Mouse (Mus musculus) limb, embryonic 14.5 days (tissue): Measurements from ENCODE around the gene Ucp2. TPM values are rescaled to one million over a fixed set of nuclear protein-coding genes. Genes with fewer than 3 reads are reported as not detected.

Experiments used
- ATAC-seq: fragments of 200-750 bp; cut with Nextera tagmentation; 2 replicates; pipeline ENCODE4 v1.8.0; 2017; ENCODE audit warnings: low read depth, moderate number of reproducible peaks, moderate TSS enrichment; ENCODE audit not compliant: low FRiP score
- DNase-seq: peaks from one replicate; pipeline ENCODE4 v3.0.0-alpha.2; 2015; ENCODE audit warnings: low spot score
- H3K27ac ChIP-seq: fragments of 300-500 bp; sonication (generic); replicated peaks from 2 replicates; pipeline ENCODE4 v1.5.1; 2014; ENCODE audit warnings: low read depth, mild to moderate bottlenecking, low read length, moderate library complexity, mixed read lengths
- H3K27me3 ChIP-seq: fragments of 300-500 bp; sonication (generic); 2 replicates; pipeline ENCODE4 v1.6.1; 2014; ENCODE audit warnings: low read length, mixed read lengths; ENCODE audit not compliant: control insufficient read depth, insufficient read depth
- H3K36me3 ChIP-seq: fragments of 300-500 bp; sonication (generic); 2 replicates; pipeline ENCODE4 v1.6.1; 2014; ENCODE audit warnings: mild to moderate bottlenecking, low read length, moderate library complexity, mixed read lengths; ENCODE audit not compliant: control insufficient read depth, insufficient read depth
- H3K4me1 ChIP-seq: fragments of 300-500 bp; sonication (generic); 2 replicates; pipeline ENCODE4 v1.6.1; 2014; ENCODE audit warnings: antibody characterized with exemption, low read length, mixed read lengths; ENCODE audit not compliant: control insufficient read depth, insufficient read depth
- H3K4me2 ChIP-seq: fragments of 300-500 bp; sonication (generic); replicated peaks from 2 replicates; pipeline ENCODE4 v1.6.1; 2014; ENCODE audit warnings: low read depth, mild to moderate bottlenecking, low read length, moderate library complexity; ENCODE audit not compliant: severe bottlenecking
- H3K4me3 ChIP-seq: fragments of 300-500 bp; sonication (generic); replicated peaks from 2 replicates; pipeline ENCODE4 v1.5.1; 2014; ENCODE audit warnings: low read length
- H3K9ac ChIP-seq: fragments of 300-500 bp; sonication (generic); 2 replicates; pipeline ENCODE4 v1.6.1; 2014; ENCODE audit warnings: mild to moderate bottlenecking, low read depth, low read length, moderate library complexity; ENCODE audit not compliant: severe bottlenecking
- H3K9me3 ChIP-seq: fragments of 300-500 bp; sonication (generic); 2 replicates; pipeline ENCODE4 v1.6.1; 2016; ENCODE audit warnings: low read length; ENCODE audit not compliant: control insufficient read depth
- POLR2A ChIP-seq: fragments of 200-500 bp; IDR thresholded peaks from 2 replicates; pipeline ENCODE4 v1.8.0; 2012; ENCODE audit warnings: inconsistent platforms, mild to moderate bottlenecking, moderate library complexity, borderline replicate concordance; ENCODE audit not compliant: insufficient read depth, insufficient read length; ENCODE audit errors: extremely low read depth
- WGBS: fragments of 180-500 bp; shearing (Covaris S2); extraction: QIAGEN DNeasy Blood & Tissue Kit; methylation state at CpG from one replicate; pipeline ENCODE4 v1.1.7; 2014; 5-methylcytosine and 5-hydroxymethylcytosine counted together
- polyA plus RNA-seq, 2 experiments: library from polyadenylated mRNA; depleted of rRNA in 1 of 2; stranded (reverse) in 1 of 2; unstranded in 1 of 2; fragments of >200 nt; fragmentation: Nextera tagmentation in 1 of 2; extraction: Ambion mirVana in 1 of 2; gene quantifications; 2 replicates each; pipeline versions ENCODE4 v1.2.1 to v1.2.3; 2012 to 2014

Gene Ucp2
- polyA plus RNA-seq, 2 experiments: 104 to 152 TPM

- Histone ChIP-seq H3K9ac (no peak overlapping the region), H3K9me3 (no peaks in the 10 kb centered on the region), H3K4me2 (no peak overlapping the region), H3K27ac (no peak overlapping the region), H3K36me3 (no peaks in the 10 kb centered on the region), H3K27me3 (no peaks in the 10 kb centered on the region), H3K4me3 (no peak overlapping the region), H3K4me1 (no peaks in the 10 kb centered on the region)
- WGBS: 65% methylated on average over 7 of the region's 7 CpGs
- ATAC-seq (no peak), DNase-seq (no peak)
- TF ChIP-seq POLR2A: no peak
Observed at GRCm38 (mm10) chr7:100520204-100520603, 27.1 kb downstream of the Ucp2 start.

- H3K27ac ChIP-seq: no peak overlapping the region
- no peaks in the 10 kb centered on the region for H3K4me1 ChIP-seq
- no peaks in the 10 kb centered on the region for H3K27me3 ChIP-seq
- peak; percentile 51 for DNase-seq
- H3K9me3 ChIP-seq: no peaks in the 10 kb centered on the region
- no peak for TF ChIP-seq POLR2A
- H3K9ac ChIP-seq: no peak overlapping the region
- H3K4me3 ChIP-seq: no peak overlapping the region
- no peaks in the 10 kb centered on the region for H3K36me3 ChIP-seq
- ATAC-seq: peak; percentile 47; the same call in 1 of the 2 replicates
- WGBS: 19% methylated on average over 10 of the region's 10 CpGs
- peak overlapping the region; percentile 28; the same call in 1 of the 2 replicates for H3K4me2 ChIP-seq
Observed at GRCm38 (mm10) chr7:100520663-100521285, 27.6 kb downstream of the Ucp2 start.

- ATAC-seq: no peak
- 74% methylated on average over 3 of the region's 3 CpGs for WGBS
- DNase-seq: no peak
Observed at GRCm38 (mm10) chr7:100522222-100522621, 29.1 kb downstream of the Ucp2 start.

GRCm38 (mm10) chr7:100524669-100525068 is 31.5 kb downstream of the Ucp2 start:
- H3K27me3 ChIP-seq: no peaks in the 10 kb centered on the region
- 54% methylated on average over 8 of the region's 8 CpGs for WGBS
- TF ChIP-seq POLR2A: no peak
- no peaks in the 10 kb centered on the region for H3K36me3 ChIP-seq
- H3K9ac ChIP-seq: no peak overlapping the region
- no peak overlapping the region for H3K4me2 ChIP-seq
- no peaks in the 10 kb centered on the region for H3K4me1 ChIP-seq
- no peak overlapping the region for H3K27ac ChIP-seq
- no peaks in the 10 kb centered on the region for H3K9me3 ChIP-seq
- DNase-seq (no peak), ATAC-seq (no peak)
- H3K4me3 ChIP-seq: no peak overlapping the region

More at GRCm38 (mm10) chr7:100522222-100522621, 29.1 kb downstream of the Ucp2 start:
- Histone ChIP-seq H3K4me2 (no peak overlapping the region), H3K4me1 (no peaks in the 10 kb centered on the region), H3K36me3 (no peaks in the 10 kb centered on the region), H3K27me3 (no peaks in the 10 kb centered on the region), H3K9ac (no peak overlapping the region), H3K4me3 (no peak overlapping the region), H3K9me3 (no peaks in the 10 kb centered on the region), H3K27ac (no peak overlapping the region)
- TF ChIP-seq POLR2A: no peak

GRCm38 (mm10) chr7:100530766-100531165 is 37.6 kb downstream of the Ucp2 start:
- DNase-seq (no peak), ATAC-seq (no peak)
- no peak for TF ChIP-seq POLR2A
- H3K27me3 ChIP-seq: no peaks in the 10 kb centered on the region
- H3K9ac ChIP-seq: no peak overlapping the region
- no peak overlapping the region for H3K4me3 ChIP-seq
- H3K36me3 ChIP-seq: no peaks in the 10 kb centered on the region
- WGBS: 89% methylated on average over 5 of the region's 5 CpGs
- H3K9me3 ChIP-seq: no peaks in the 10 kb centered on the region
- H3K27ac ChIP-seq: no peak overlapping the region
- H3K4me1 ChIP-seq: no peaks in the 10 kb centered on the region
- H3K4me2 ChIP-seq: no peak overlapping the region
